Mouse (Mus musculus): ENCODE results near the gene Msi2.

DNA sequence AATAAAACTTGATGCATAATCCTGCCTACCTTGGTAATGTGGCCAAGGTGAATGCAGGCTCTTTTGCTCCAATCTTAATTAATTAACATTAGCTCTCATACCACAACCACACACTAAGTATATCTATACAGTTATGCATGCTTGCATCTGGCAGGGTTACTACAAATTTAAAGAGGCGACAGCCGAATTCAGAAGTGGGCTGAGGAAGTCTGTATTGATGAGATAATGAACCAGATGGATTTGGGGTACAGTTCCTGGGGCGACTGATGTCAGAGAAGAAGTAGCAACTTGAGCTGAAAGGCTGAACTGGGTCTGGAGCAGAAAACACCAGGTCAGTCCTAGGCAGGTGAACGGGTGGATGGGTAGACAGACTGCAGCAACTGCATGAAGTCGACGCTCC is 412.6 kb downstream of the Msi2 start:
- no peak for TF ChIP-seq CTCF (IDR thresholded peaks at IDR 0.05; ENCODE audit: control insufficient read depth, insufficient read depth, low read length)
- TF ChIP-seq POLR2A (IDR thresholded peaks at IDR 0.05; ENCODE audit: borderline replicate concordance, control insufficient read depth, low read depth, low read length), result no peak
